Mouse (Mus musculus) mouse trophoblast stem cell (cell line): ENCODE results near the gene Ppip5k2.
"Not testable (repeated sequence)": the region's sequence is repeated elsewhere in the genome, so short reads cannot be mapped to it uniquely, and the experiment has no call there.

ENCODE experiments used
- in situ Hi-C, 2 experiments: fragments of 300-500 bp; cut with MseI, MboI; formaldehyde crosslinking; loops; 2 replicates in 1 of 2; 3 replicates in 1 of 2; pipeline ENCODE4 v1.15.1; 2025

The Ppip5k2 gene

DNA sequence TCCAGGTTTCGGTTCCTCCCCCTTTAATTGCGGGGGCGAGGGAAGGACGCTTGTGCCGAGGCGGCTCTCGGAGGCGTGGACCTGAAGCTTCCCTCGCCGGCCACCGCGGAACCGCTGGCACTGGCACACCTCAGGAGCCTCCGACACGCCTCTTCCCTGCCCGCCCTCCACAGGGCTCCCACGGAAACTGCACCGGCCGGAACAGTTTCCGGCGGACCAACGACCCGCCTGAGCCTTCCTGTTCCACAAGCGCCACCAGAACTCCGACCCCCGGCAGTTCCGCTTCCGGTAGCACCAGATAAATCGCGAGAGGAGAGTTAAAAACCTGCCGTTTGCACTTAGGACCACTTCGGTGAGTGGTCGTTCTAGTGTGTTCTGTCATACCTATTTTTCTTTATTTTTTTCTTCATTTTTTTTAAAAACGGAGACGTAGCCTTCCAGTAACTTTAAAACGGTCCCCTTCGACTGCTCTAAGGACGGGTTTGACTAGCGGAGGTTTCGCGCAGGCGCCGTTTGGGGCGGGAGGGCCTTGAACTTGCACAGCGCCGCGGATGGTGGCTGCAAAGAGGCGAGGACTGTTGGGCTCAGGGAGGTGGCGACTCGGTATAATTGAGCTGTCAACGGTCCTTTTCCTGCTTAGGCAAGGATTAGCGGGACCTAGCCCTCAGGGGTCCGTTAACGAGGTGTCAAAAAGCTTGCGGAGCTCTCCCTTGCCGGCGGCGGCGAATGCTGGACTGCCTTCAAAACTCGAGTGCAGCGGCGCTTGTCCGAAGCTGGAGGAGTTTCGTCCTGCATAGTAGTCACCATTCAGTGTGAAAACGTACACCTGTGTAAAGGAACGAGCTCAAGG, at the start of gene Ppip5k2, which contains the start of gene Gin1:
Gene Ppip5k2 (minus strand): TSS at position 508 of the 850 bp plus-strand sequence.
Gene Gin1 (plus strand): TSS at position 269 of the 850 bp plus-strand sequence.
- in situ Hi-C loops: no loop called here

DNA sequence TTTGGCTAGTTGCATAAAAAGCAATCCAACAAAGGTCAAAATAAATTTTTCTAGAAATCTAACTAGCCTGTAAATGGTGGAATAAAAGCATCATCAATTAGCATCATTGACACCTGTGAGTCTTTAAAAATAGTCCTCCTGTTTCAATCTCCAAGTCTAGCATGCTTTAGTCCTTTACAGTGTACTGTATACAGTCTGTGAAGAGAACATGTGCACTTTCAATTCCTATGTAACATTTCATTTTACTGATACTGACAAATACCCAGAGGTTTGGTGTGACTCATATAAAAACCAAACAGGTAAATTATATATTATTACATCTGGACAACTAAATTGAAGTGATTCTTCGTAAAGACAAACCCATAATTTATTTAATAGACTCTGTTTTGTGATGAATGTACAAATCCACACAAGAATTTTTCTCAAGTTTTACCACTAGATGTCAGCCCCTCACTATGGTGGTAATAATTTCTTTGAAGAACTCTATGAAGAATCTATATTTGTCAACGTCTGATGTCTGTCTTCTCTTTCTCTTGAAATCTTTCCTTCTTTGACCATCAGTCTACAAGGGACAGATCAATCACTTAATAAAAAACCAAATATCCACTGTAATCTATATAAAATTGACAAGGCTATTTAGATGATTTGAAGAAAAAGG, 39.2 kb upstream of the Ppip5k2 start:
- in situ Hi-C loops: loop anchor here (25.0 kb wide), 2 partner anchors 378 to 528 kb away; no protein-coding TSS in a partner anchor

DNA sequence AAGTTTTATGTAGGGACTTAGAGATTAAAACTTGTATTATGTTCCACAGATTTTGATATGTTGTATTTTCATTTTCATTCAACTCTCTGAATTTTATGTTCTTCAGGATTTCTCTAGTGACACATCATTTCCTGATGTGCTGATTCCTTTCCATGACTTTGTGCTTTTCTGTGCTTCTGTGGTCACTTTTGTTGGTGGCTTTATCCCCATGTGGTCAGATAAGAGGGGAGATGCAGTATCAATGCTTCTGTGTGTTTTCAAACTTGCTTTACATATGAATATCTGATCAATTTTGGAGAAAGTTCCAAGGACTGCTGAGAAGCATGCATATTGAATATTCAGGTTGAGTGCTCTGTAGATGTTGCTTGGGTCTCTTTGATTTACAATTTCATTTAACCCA, 34.3 kb upstream of the Ppip5k2 start:
- in situ Hi-C loops: loop anchor here (25.0 kb wide), 2 partner anchors 383 to 533 kb away; no protein-coding TSS in a partner anchor

DNA sequence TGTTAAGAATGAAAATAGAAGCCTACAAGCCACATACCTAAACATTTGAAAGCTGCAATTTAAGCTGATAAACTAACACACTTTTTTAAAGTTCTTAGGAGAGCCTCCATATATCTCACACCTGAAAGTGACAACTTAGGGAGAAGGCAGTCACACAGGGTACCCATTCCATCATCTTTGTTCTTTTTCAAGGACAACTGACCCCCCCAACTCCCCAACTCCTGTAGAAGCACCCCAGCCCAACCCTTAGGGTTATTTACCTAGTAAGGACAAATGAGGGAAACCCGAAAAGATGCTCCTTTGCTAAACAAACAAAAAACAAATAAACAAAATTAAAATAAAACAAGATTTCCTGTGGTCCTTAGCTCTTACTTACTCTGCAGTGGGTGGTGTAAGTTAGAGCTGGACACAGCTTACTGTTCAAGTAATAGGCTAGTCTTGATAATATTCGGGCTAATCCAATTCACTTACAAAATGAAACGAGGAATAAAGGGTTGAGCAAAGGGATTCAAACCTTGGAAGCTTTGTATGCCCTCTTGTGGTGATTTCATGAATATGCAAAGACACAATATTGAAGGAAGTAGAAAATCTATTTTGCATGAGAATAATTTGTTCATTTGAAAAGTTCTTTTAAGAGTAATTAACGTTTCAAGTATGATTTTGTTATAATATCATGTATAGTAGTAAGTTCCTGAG, 32.1 kb upstream of the Ppip5k2 start:
- in situ Hi-C loops: loop anchor here (25.0 kb wide), 2 partner anchors 385 to 535 kb away; no protein-coding TSS in a partner anchor

DNA sequence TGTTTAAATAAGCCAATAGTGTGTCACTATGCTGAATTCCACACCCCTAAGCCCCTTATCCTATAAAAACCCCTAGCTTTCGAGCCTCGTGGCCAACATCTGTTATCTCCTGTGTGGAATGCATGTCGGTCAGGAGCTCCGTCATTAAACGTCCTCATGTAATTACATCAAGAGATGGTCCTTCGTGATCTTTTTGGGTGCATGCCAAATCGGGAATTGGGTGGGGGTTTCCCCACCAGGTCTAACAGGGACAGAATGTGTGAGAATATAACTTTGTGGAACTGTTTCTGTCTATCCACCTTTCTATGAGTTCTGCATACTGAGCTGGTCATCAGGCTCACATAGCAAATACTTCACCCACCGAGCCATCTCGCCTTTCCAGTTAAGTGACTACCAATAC, 25.7 kb upstream of the Ppip5k2 start:
- in situ Hi-C loops: no loop called here

DNA sequence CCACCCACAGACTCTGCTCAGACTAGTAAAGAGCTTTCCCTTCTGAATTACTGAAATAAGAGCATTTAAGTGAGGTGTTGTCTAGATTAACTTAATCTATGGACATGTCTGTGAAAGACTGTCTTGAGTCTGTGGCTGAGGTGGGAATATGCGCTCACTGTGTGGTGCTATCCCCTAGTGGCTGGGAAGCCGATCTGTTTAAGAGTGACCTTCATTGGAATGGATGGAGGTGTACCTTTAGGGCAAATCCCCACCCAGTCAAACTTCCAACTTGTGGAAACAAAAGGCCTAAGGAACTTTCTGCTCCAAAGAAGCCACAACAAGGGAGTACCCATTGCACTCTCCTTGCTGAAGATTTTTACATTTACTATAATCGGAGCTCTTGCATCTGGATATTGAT, 23.9 kb upstream of the Ppip5k2 start:
- in situ Hi-C loops: no loop called here

DNA sequence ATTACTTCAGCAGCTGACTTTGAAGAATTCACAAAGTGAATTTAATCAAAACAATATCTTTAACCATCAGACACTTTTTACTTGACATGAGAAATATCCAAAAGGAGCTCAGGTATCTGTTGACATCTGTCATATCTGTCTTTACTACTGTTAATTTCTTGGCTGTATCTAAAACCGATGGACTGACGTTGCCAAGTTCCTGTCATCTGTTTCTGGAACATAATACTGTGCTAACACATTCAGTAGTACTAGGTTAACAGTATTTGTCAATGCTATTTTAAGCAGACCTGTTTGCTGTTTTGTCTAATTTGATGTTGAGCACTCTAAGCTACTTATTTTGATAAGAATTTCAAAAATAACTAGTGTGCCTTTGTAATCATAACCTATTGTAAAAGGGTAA, 18.3 kb upstream of the Ppip5k2 start:
- in situ Hi-C loops: no loop called here

DNA sequence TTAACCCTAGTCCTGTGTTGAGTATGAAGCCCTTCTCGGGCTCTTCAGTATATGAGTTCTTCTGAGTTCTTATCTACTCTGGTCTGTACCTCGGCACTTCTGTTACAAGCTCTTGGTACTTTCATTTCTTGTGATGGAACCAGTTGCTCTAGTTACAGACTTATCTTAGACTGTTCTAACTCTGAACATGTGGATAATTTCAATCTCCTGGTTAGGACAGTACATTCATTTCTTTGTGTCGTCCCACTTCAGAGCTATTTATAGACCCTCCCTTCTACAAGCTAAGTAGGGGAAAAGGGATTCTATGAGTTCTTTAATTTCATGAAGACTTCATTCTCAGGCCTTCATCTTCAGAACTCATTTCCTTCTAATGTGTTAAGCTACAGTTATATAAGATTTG, 17.5 kb upstream of the Ppip5k2 start:
- in situ Hi-C loops: no loop called here

DNA sequence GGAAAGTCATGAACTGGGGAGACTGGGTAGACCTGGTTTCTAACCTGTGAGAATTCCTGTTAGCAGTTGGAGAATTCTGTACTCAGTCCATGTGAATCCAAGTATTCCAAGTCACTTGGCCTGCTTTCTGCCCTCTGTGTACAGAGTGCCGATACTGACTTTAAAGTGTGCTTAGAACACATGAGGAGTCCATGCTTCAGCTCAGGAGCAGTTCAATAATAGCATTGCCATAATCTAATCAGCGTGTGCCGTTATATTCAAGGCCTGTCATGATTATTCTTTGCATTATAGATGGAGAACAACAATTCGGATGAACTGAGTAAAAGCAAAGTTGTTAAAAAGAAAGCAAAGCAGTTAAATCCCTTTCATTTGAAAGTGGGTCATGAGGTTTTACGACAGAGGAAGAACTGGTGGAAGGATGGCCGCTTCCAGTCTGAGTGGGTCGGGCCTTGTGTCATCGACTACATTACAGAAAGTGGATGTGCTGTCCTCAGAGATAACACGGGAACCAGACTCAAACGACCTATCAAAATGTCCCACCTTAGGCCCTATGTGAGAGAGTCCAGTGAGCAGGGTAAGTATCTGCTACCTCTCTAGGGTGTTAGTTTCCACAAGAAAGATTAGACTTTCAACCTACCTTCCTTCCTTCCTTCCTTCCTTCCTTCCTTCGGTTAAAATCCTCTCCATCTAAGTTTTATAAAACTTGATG, 15.6 kb upstream of the Ppip5k2 start:
- in situ Hi-C loops: no loop called here

DNA sequence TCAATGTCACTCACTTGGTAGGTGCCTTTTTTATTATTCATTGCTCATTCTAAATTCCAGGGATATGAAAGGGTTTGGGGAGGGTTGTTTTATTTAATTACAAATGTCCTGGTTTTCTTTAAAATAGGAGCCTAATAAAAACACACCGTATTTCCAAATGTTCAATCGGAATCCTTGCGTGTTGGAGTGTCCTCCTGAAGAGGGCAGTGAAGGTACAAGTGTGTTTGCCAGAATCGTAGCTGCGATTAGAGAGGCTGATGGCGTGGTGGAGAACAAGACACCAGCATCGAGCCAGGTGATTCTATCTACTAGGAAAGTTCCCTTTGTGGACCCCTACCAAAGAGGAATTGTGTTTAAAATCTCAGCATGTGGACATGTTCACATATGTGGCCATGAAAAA, 14.7 kb upstream of the Ppip5k2 start:
- in situ Hi-C loops: no loop called here

DNA sequence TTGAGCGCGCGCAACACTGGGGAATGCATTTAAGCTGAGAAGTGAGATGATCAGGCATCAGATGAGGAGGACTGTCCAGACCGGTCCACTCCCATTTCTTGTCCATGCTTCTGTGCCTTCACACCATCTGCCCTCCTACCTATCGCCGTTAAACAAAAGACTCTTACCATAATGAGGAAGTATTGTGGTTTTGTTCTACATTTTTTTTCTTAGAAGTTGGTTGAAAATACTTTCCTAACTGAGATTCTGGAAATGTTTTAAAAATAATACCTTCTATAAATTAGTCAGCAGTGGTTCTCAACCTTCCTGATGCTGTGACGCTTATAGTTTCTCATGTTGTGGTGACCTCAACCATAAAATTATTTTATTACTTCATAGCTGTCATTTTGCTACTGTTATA, 11.5 kb upstream of the Ppip5k2 start:
- in situ Hi-C loops: no loop called here

DNA sequence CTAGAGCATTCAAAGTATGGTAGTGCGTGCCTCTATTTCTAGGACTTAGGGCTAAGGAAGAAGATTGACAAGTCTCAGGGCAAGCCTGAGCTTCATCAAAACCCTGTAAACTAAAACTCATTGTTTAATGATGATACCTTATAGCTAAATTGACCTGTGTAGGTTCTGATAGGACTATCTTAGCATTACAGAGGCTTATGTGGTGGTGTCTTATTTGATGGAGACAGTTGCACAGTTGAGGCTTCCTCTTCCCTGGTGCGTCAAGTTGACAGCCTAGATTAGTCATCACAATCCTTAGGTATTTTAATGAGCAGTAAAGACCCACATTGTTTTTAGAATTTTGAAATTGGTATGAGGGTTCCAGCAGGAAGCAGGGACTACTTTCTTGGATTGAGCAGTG, 3.8 kb upstream of the Ppip5k2 start:
- in situ Hi-C loops: no loop called here

DNA sequence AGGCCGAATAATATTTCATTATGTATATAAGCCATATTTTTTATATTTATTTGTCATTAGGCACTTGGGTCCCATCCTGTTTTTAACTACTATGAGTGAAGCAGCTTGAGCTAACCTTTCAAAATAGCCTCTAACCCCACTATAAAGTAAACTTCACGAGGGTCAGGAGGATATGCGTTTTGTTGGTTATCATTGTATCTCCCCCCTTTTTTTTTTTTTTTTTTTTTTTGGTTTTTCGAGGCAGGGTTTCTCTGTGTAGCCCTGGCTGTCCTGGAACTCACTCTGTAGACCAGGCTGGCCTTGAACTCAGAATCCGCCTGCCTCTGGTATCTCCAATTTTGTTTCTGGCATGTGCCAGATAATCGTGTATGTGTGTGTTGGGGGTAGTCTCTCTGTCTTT, 3.2 kb upstream of the Ppip5k2 start:
- in situ Hi-C loops: no loop called here

DNA sequence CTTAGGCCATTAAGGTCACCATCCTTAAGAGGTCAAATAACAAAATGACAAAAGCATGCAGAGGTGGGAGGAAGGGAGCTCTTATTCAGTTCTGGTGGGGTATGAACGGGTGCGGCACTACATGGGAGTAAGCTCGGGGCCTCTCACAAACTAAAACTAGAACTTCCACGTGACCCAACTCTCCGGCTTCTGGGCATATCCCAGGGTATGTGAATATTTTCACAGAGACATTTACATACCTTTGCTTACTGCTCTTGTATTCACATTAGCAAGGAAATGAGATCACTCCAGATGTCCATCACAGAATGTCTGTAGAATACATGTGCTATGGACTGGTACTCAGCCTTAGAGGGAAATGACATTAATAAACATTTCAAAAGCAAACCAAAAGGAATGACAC, 1.5 kb upstream of the Ppip5k2 start:
- in situ Hi-C loops: no loop called here

DNA sequence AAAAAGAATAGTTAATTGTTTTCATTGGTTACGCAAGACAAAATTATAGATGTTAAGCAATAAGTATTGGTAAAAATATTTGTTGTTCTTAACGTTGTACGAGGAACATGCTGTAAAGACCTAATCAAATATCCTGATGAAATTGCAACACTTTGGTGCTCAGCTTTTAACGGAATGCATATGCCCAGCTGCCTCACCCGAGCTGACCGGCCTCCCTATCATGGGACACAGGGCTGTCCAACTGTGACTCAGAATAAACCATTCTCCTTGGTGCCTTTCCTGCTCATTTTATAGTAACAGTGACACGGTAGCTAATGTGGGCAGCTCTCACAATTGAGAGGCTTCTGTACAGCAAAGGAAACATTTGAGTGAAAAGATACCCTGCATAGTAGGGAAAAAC, 907 bp upstream of the Ppip5k2 start:
- in situ Hi-C loops: no loop called here

DNA sequence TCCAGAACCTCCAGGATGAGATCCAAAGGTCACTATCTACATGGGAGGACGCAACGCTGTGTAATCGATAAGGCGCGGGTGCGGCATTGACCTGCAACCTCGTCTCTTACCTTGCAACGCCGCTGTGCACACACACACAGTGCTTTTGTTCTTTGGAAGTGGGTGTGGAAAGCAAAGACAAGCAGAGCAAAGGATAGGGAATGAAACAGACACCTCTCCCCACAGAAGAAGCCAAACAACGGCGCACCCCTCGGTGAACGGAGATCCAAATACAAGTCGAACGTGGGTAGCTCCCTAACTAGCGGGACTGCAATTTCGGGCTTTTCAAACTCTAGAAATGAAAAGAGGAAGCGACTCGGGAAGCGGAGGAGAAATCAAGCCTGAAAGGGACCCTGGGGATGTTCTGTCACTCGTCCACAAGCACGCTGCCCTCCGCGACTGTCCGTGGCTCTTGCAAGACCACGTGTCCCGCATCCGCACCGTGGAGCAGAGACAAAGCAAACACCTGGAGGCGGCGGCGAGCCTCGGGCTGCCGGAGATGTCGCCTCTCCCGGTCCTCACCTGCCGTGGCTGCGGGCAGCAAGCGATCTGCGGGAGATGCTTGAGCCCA, 812 bp downstream of the Ppip5k2 start:
- in situ Hi-C loops: no loop called here

DNA sequence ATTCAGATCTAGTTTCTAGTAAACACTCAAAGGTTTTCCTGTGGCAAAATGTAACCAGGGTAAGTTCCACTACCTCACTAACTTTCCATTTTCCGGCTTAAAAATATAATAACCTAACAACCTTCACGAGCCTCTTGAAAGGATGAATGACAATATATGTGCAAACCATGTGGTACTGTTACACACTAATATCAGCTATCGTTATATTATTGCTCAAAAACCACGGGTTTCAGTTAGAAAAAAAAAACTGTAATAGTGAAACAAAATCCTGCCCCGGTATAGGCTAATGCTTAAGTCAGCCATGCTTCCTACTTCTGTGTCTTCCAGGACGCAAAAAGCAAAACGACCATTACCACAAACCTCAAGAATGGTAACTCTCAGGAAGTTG, 1.3 kb downstream of the Ppip5k2 start:
- in situ Hi-C loops: no loop called here

DNA sequence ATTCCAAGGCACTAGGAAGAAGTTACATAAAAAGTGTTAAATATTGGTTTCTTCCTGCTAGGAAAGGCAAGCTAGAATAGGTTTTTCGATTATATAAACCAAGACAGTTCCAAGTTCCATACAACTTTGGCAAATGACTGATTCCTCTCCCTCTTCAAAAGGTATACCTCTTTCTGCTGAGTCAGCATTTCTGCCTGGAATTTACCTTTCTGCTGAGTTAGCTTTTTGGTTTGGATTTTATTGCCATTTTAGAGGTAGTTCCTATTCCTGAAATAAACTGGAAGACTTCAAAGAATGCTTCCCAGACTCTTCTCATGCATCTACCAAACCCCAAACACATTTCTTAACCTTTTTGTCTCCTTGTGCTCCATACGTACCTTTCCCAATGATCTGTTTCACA, 2.1 kb downstream of the Ppip5k2 start:
- in situ Hi-C loops: no loop called here

DNA sequence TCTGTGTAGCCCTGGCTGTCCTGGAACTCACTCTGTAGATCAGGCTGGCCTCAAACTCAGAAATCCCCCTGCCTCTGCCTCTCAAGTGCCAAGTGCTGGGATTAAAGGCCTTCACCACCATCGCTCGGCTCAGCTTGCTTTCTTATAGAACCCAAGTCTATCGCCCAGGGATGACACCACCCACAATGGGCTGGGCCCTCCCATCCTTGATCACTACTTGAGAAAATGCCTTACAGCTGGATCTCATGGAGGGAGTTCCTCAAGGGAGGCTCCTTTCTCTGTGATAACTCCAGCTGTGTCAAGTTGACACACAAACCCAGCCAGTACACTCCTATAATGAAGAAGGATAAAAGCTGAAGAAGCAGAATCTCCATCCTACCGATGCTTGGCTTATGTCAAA, 4.5 kb downstream of the Ppip5k2 start:
- in situ Hi-C loops: not testable (repeated sequence)

DNA sequence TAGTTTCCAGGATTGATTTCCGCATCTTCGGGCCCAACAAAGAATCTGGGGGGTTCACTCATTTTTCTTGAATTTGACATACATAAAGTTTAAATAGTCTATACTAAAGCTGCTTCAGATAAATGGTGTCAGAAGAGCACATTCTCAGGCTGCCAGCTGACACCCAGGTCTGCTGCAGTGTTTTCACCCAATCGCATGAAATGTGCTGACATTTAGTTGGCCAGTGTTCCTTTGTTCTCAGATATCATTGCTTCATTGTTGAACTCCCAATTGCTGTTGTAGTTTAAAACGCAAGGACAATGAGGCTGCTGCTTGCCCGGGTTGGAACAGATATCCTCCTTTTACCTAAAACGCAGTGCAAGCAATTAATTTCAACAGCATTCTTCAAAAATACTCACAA, 8.7 kb downstream of the Ppip5k2 start:
- in situ Hi-C loops: no loop called here

DNA sequence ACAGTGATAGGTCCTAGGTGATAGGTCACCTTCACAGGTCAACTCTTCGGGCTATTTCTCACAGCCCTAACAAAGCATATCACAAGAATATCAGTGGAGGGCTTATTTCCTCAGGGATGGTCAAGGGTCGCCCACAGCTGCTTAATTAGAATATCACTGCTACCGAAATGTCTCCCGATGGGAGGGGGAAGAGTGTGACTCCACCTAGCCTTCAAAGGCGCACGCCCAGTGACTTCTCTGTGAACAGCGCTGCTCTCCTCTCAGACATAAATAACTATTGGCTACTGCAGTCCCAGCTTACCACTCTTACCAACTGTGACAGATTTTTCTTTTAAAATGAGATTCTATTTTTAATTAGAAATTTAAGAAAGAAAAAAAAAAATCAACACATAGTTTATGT, 9.6 kb downstream of the Ppip5k2 start:
- in situ Hi-C loops: no loop called here
